Mouse (Mus musculus): ENCODE results near the gene Kcnn3.

Gene Kcnn3

DNA sequence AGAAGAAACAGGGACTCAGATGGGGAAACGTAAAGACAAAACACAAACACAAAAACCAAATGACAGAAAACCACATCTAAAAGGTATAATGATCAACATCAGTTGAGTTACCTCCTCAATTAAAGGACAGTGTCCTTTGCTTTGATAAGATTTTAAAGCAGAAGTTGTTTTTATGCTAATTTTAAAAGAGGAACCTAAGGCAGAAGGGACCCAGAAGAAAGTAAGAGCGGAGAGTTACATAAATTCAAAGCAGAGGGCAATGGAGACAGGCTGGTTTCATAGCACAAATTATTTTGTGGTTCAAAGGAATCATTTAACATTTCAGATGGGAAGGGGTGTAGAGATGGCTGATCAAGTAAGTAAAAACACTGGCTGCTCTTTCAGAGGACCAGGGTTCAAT, 97.4 kb downstream of the Kcnn3 start:
- DNase-seq (ENCODE audit: low spot score): no peak

DNA sequence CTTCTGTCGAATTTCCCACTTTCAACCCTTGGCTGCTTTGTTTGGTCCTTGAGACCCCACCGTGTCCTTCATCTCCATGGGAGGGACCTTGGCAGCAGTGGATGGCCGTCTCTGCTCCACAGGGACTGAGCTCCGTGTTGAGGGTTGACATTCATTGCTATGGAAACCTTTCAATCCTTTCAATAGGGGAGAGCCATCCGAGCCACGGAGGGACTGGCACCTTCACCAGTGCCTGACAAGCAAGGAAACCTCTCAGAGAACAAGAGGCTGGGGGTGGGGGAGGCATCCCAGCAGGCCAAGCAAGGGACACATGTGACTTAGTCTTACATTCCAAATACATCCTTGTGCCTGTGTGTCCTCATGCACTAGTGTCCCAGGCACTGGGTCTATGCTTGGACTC, 102.9 kb downstream of the Kcnn3 start:
- no peak for DNase-seq (ENCODE audit: low spot score)

DNA sequence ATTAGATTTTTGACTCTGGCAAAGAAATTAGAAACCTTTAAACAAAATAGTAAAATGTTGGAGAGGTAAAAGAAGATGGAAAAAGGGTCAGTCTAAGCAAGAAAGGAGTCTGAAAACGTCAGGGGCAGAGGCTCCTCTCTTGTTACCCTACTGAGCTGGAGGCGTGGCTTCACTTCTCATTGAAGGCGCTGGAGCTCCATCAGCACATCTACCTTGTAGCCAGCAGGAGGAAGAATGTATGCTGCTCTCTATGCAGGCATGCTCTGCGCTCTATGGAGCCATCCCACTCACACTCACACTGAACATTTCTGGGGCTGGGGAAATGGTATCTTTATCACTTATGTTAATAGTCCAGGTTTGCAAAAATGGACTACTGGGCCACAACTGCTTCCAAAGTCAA, 103.6 kb downstream of the Kcnn3 start:
- DNase-seq (ENCODE audit: low spot score): no peak

GRCm38 (mm10) chr3:89624001-89624400, 104.0 kb downstream of the Kcnn3 start:
- no peak for DNase-seq (ENCODE audit: low spot score)

- no peak for DNase-seq (ENCODE audit: low spot score)
Observed at GRCm38 (mm10) chr3:89624814-89625445, 105.0 kb downstream of the Kcnn3 start.

DNA sequence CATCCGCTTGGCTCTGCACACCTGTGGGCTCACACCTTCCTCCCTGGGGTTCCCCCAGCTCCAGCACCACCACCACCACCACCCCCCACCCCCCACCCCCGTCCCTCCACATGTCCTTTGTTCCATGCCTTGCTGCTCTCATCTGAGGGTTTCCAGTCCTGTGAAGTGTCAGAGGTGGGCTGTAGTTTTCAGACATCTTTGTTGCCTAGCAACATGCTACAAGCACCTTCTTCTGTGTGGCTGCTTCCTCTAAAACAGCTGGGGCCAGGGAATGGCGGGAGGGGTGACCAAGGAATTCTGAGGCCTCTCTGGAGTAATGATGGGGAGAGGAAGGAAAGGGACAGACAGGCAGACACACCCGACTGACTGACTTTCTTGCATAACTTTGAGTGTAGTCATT, 106.6 kb downstream of the Kcnn3 start:
- no peak for DNase-seq (ENCODE audit: low spot score)

GRCm38 (mm10) chr3:89629811-89630210, 109.8 kb downstream of the Kcnn3 start:
- no peak for DNase-seq (ENCODE audit: low spot score)

DNA sequence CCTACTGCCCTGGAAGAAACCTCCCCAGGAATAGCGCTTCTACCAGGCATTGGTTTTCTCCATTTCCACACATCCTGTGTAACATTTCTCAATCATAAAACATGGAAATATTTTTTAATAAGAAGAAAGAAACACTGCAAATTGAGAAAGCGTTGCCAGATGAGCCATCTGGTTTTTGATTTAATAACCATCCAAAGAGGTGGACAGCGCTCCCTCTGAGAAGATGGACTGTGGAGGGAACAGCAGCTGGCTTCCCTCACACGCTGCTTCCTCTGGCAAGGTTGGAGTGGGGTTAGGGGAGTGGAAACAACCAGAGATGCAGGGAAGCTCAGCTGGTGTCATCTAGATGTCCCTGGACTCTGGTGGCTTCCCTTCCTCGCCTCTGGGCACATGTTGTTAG, 111.8 kb downstream of the Kcnn3 start:
- no peak for DNase-seq (ENCODE audit: low spot score)

DNA sequence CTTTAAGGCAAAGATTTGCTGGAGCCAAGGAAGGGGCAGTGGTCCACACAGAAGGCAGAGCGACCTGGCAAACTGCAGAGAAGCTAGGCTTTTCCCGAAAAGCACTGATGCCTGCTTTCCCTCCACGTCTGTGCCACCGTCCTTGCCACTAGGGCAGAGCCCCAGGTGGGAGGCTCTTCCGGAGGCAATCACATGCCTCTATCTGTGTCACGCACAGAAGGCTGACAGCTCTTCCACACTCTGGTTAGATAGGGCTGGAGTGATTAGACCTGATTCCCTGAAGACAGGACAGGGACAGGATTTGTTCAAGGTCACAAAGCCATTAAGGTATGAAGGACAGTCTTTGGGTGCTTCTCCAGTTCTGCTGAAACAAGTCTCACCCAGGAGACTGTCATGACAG, 113.6 kb downstream of the Kcnn3 start:
- DNase-seq (ENCODE audit: low spot score): no peak

- DNase-seq (ENCODE audit: low spot score): no peak
Observed at GRCm38 (mm10) chr3:89633941-89634340, 114.0 kb downstream of the Kcnn3 start.

GRCm38 (mm10) chr3:89640804-89641203, 120.8 kb downstream of the Kcnn3 start:
- DNase-seq (ENCODE audit: low spot score): no peak

DNA sequence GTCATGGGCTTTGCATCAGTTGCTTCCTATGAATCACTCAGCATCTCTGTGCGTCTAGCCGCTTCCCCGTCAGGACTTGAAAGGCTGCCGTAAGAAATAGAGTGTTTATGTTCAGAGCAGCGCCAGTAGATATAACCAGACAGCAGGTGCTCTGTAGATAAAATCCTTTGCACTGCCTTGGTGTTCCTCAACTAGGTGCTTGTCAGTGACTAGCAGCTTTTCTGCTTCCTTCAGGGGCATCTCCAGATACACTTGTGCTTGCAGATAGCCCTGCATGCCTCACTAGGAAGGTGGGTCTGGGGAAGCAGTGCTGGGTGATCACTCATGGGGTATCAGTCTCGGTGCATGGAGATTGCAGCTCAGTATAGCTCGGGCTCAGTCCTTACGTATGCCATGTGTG, 123.4 kb downstream of the Kcnn3 start:
- DNase-seq (ENCODE audit: low spot score): no peak

- no peak for DNase-seq (ENCODE audit: low spot score)
Observed at GRCm38 (mm10) chr3:89646813-89647255, 126.9 kb downstream of the Kcnn3 start.

GRCm38 (mm10) chr3:89647268-89647874, 127.4 kb downstream of the Kcnn3 start:
- DNase-seq (ENCODE audit: low spot score): no peak

DNA sequence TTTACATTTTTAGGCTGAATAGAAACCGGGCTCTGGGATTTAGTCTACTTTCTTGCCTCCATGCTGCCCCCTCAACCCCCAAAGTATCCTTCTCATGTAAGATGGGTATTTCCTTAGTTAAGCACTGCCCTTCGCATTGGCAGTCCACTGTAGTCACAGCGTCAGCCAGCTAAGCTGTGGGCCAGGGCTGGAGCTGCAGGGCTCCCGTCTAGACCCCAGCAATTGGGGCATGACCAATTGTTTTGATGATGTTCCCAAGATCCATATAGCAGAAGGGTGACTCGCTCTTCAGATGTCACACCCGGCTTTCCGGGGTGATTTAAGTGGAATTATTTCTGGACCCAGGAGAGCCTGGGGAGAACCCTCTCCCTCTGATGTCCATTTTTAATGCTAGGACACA, 129.9 kb downstream of the Kcnn3 start:
- no peak for DNase-seq (ENCODE audit: low spot score)

DNA sequence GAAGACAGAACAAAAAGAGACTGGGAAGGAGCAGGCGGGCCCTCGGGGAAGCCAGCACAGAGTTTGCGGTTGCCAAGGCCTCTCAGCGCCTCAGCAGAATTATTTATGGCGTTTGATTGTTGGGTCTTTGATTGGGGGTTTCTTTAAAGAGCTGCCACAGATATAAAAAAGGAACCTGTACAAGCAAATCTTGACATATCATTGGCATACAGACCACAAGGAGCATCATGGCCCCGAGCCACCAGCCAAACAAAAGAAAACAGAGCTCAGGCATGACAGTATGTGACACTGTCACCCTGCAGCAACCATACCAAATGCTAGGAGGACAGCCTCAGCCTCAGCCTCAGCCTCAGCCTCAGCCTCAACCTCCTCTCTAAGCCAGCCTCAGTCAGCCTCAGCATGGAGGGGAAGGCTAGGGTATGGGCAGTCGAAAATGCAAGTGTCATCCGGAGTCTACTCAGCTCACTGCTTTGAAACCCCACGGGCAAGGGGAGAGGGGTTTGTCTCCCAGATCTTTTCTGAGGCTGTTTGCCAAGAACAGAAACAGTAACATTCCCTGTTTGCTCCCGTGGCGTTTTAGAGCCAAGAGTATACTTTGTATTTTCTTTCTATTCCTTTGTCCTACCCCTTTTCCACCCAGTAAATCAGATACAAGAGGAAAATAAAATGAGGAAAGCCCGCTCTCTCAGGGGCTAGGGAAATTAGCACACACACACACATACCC, 133.4 kb downstream of the Kcnn3 start:
- DNase-seq (ENCODE audit: low spot score): no peak

GRCm38 (mm10) chr3:89657092-89657491, 137.1 kb downstream of the Kcnn3 start:
- no peak for DNase-seq (ENCODE audit: low spot score)

- DNase-seq (ENCODE audit: low spot score): no peak
Observed at GRCm38 (mm10) chr3:89658457-89658856, 138.5 kb downstream of the Kcnn3 start.

DNA sequence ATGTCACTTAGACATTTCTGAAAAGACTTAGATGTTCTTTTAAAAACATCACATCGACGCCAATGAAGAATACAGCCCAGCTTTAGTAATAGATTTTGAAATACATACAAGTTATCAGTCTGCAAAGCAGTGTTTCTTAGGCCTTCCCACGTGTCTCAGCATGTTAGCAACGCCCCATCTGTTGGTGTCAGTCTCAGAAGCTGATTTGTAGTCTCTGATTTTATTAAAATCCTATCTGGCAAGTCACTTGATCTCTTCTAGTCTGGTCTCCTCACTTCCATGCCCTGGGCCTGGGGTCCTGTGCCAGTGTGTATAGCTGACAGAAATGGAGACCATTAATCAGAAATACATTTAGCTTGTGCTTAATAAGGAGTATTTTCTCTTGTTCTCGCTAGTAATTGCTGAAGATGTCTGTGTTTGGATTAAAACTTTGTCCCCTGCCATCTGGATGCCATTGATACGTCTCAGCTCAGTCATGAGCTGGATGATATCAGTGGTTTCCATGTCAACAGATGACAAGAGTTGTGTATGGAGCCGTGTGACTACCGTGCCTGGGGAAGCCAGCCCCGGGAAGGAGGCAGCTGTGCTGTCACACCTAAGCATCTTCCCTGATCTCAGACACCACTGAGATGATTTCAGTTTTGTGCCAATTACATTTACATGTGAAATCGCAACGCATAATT, 140.1 kb downstream of the Kcnn3 start:
- DNase-seq (ENCODE audit: low spot score): no peak

GRCm38 (mm10) chr3:89664808-89665207, 144.8 kb downstream of the Kcnn3 start:
- DNase-seq (ENCODE audit: low spot score): no peak

- DNase-seq (ENCODE audit: low spot score): no peak
Observed at GRCm38 (mm10) chr3:89667131-89667530, 147.2 kb downstream of the Kcnn3 start.

- DNase-seq (ENCODE audit: low spot score): no peak
Observed at GRCm38 (mm10) chr3:89671334-89671733, 151.4 kb downstream of the Kcnn3 start.

Measured in adipocyte (in vitro differentiated cells).